Mouse (Mus musculus) liver, embryonic 16.5 days (tissue): ENCODE data around the gene Eya3. TPM values are rescaled to one million over a fixed set of nuclear protein-coding genes. Genes with fewer than 3 reads are reported as not detected.
"Not testable (repeated sequence)": the region's sequence is repeated elsewhere in the genome, so short reads cannot be mapped to it uniquely, and the experiment has no call there.

Experiments used
- ATAC-seq: fragments of 200-750 bp; cut with Nextera tagmentation; 2 replicates; pipeline ENCODE4 v1.8.0; 2017; ENCODE audit warnings: low read depth, mild to moderate bottlenecking, moderate number of reproducible peaks, moderate library complexity
- H3K27ac ChIP-seq: fragments of 300-500 bp; sonication (generic); 2 replicates; pipeline ENCODE4 v1.5.1; 2014; ENCODE audit warnings: mild to moderate bottlenecking, low read length
- H3K27me3 ChIP-seq: fragments of 300-500 bp; sonication (generic); 2 replicates; pipeline ENCODE4 v1.6.1; 2014; ENCODE audit warnings: low read depth, low read length, mixed read lengths; ENCODE audit not compliant: control insufficient read depth, insufficient read depth
- H3K36me3 ChIP-seq: fragments of 300-500 bp; sonication (generic); 2 replicates; pipeline ENCODE4 v1.6.1; 2014; ENCODE audit warnings: mild to moderate bottlenecking; ENCODE audit not compliant: control insufficient read depth, insufficient read depth
- H3K4me1 ChIP-seq: fragments of 300-500 bp; sonication (generic); 2 replicates; pipeline ENCODE4 v1.6.1; 2014; ENCODE audit warnings: low read depth, low read length, mixed read lengths; ENCODE audit not compliant: control insufficient read depth
- H3K4me2 ChIP-seq: fragments of 300-500 bp; sonication (generic); 2 replicates; pipeline ENCODE4 v1.6.1; 2014; ENCODE audit warnings: low read depth, low read length, mixed read lengths
- H3K4me3 ChIP-seq: fragments of 300-500 bp; sonication (generic); 2 replicates; pipeline ENCODE4 v1.5.1; 2014; ENCODE audit warnings: low read depth, mild to moderate bottlenecking, low read length
- H3K9ac ChIP-seq: fragments of 300-500 bp; sonication (generic); 2 replicates; pipeline ENCODE4 v1.6.1; 2014; ENCODE audit warnings: low read depth, low read length
- H3K9me3 ChIP-seq: fragments of 300-500 bp; sonication (generic); replicated peaks from 2 replicates; pipeline ENCODE4 v1.6.1; 2016; ENCODE audit warnings: low read length; ENCODE audit not compliant: control insufficient read depth
- WGBS: fragments of 180-500 bp; shearing (Covaris S2); extraction: QIAGEN DNeasy Blood & Tissue Kit; methylation state at CpG from one replicate; pipeline ENCODE4 v1.1.7; 2014; ENCODE audit not compliant: insufficient replicate concordance; 5-methylcytosine and 5-hydroxymethylcytosine counted together
- polyA plus RNA-seq: library from polyadenylated mRNA; unstranded; fragments of >200 nt; fragmentation: Nextera tagmentation; extraction: Ambion mirVana; gene quantifications from 2 replicates; pipeline ENCODE4 v1.2.1, GENCODE M21; 2015

Gene Eya3
- polyA plus RNA-seq, 1 experiment from 2014 or later, result 14.5 TPM

DNA sequence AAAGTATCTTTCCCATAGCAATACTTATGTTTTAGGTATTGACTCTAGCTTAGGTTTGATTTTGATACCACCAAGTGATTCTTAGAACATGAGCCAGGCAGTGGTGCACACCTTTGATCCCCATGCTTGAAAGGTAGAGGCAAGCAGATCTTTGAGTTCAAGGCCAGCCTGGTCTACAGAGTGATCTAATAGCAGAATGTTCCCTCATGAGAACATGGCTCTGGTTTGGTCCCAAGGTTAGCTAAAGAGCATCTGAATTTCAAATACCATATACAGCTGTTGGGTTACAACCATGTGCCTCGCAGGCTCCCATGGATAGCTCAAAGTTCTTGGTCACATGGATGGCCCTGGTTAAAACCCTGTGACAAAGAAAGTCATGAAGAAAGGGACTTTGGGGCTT, 79.5 kb downstream of the Eya3 start:
- peaks cover 14% of the 10 kb centered on the region for H3K36me3 ChIP-seq
- 86% methylated on average over 1 of the region's 1 CpGs for WGBS
- ATAC-seq, result no peak

GRCm38 (mm10) chr4:132728233-132728632, 89.4 kb downstream of the Eya3 start:
- Histone ChIP-seq H3K9me3 (no peaks in the 10 kb centered on the region), H3K36me3 (no peaks in the 10 kb centered on the region), H3K27me3 (no peaks in the 10 kb centered on the region), H3K4me1 (peaks cover 14% of the 10 kb centered on the region), H3K4me3 (no peak overlapping the region), H3K9ac (no peak overlapping the region), H3K27ac (no peak overlapping the region), H3K4me2 (no peak overlapping the region)
- no peak for ATAC-seq
- WGBS, result 43% methylated on average over 8 of the region's 8 CpGs

More for the DNA sequence above, 79.5 kb downstream of the Eya3 start:
- no peaks in the 10 kb centered on the region for H3K9me3 ChIP-seq
- no peak overlapping the region for H3K4me3 ChIP-seq
- H3K4me2 ChIP-seq, result no peak overlapping the region
- H3K9ac ChIP-seq, result no peak overlapping the region
- H3K27me3 ChIP-seq, result no peaks in the 10 kb centered on the region
- H3K27ac ChIP-seq, result no peak overlapping the region
- H3K4me1 ChIP-seq, result no peaks in the 10 kb centered on the region

DNA sequence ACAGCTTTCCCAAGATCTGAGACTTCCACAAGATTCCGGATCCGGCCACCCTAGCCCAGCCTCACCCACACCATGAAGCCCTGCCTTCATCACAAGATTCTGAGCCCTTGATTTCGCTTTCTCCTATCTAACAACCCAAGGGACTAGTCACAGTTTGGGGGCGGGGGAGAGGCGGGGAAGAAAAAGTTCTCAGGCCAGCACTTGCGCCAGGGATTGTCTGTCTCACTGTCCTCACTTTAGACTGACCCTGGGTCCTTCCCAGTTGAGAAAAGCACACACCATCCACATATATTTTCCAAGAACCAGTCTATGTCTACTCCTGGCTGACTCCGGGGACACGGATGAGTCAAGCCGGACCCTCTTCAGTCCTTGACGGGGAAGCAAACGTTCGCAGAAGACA, 92.8 kb downstream of the Eya3 start:
- 31% methylated on average over 12 of the region's 12 CpGs for WGBS
- no peak for ATAC-seq
- H3K9me3 ChIP-seq, result no peaks in the 10 kb centered on the region

GRCm38 (mm10) chr4:132732148-132732684, 93.4 kb downstream of the Eya3 start, which contains the start of gene Xkr8:
Xkr8 (minus strand) TSS chr4:132732546.
- no peaks in the 10 kb centered on the region for H3K27me3 ChIP-seq
- H3K4me1 ChIP-seq, result peaks cover 23% of the 10 kb centered on the region
- H3K9ac ChIP-seq, result peak within 1 kb of the TSS; percentile 51
- peak within 1 kb of the TSS; percentile 66 for H3K4me3 ChIP-seq
- H3K4me2 ChIP-seq, result peak within 1 kb of the TSS; percentile 88
- H3K9me3 ChIP-seq, result no peaks in the 10 kb centered on the region
- ATAC-seq, result peak; percentile 91
- H3K27ac ChIP-seq, result no peak within 1 kb of the TSS
- WGBS, result 1% methylated on average over 34 of the region's 34 CpGs
- no peaks in the 10 kb centered on the region for H3K36me3 ChIP-seq

More for the DNA sequence above, 92.8 kb downstream of the Eya3 start:
- H3K27ac ChIP-seq, result no peak overlapping the region
- H3K36me3 ChIP-seq, result no peaks in the 10 kb centered on the region
- peak overlapping the region; percentile 66 for H3K4me3 ChIP-seq
- no peaks in the 10 kb centered on the region for H3K27me3 ChIP-seq
- H3K4me1 ChIP-seq, result peaks cover 23% of the 10 kb centered on the region
- H3K9ac ChIP-seq, result peak overlapping the region; percentile 51
- H3K4me2 ChIP-seq, result peak overlapping the region; percentile 88

GRCm38 (mm10) chr4:132733071-132733770, 94.4 kb downstream of the Eya3 start:
- WGBS, result 79% methylated on average over 25 of the region's 25 CpGs
- Histone ChIP-seq H3K4me1 (peaks cover 23% of the 10 kb centered on the region), H3K4me3 (no peak overlapping the region), H3K36me3 (no peaks in the 10 kb centered on the region), H3K27me3 (no peaks in the 10 kb centered on the region), H3K4me2 (no peak overlapping the region), H3K9ac (no peak overlapping the region), H3K9me3 (no peaks in the 10 kb centered on the region), H3K27ac (no peak overlapping the region)
- no peak for ATAC-seq

DNA sequence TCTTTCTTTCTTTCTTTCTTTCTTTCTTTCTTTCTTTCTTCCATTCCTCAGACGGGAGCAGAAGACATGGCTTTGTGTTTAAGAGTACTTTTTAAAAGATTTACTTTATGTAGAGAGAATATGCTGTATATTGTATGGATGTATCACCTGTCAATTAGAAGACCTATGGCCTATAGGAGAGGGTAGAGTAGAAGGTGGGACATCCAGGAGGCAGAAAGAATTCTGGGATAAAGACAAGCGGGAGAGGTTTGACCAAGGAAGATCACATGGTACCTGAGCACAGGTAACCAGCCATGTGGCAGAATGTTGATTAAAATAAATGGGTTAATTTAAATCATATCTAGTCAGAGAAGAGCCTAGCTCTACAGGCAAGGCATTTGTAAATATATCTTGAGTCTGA, 96.0 kb downstream of the Eya3 start:
- Histone ChIP-seq H3K27me3 (no peaks in the 10 kb centered on the region), H3K9me3 (no peaks in the 10 kb centered on the region), H3K27ac (no peak overlapping the region), H3K36me3 (no peaks in the 10 kb centered on the region), H3K9ac (no peak overlapping the region), H3K4me3 (no peak overlapping the region), H3K4me1 (peaks cover 23% of the 10 kb centered on the region), H3K4me2 (no peak overlapping the region)
- ATAC-seq, result no peak
- WGBS, result 67% methylated on average over 2 of the region's 2 CpGs

DNA sequence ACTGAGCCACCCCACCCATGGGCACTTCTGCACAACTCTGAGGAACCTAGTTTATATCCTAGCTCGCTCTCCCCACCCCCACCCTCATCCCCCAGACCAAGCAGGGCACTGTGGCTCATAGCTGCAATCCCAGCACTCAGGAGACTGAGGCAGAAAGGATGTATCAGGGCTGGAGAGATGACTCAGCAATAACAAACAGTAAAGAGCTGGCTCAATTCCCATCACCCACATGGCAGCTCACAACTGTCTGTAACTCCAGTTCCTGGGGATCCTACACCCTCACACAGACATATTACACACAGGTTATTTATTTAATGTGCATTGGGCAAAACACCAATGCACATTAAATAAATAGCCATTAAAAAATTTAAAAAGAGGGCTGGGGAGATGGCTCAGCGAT, 96.6 kb downstream of the Eya3 start:
- no peak for ATAC-seq
- H3K27ac ChIP-seq, result no peak overlapping the region
- H3K4me3 ChIP-seq, result no peak overlapping the region
- no peaks in the 10 kb centered on the region for H3K27me3 ChIP-seq
- H3K9me3 ChIP-seq, result no peaks in the 10 kb centered on the region
- no peak overlapping the region for H3K9ac ChIP-seq
- no peaks in the 10 kb centered on the region for H3K36me3 ChIP-seq
- 57% methylated on average over 2 of the region's 2 CpGs for WGBS
- H3K4me2 ChIP-seq, result no peak overlapping the region
- H3K4me1 ChIP-seq, result peaks cover 23% of the 10 kb centered on the region

GRCm38 (mm10) chr4:132735894-132736293, 97.1 kb downstream of the Eya3 start:
- ATAC-seq, result peak; percentile 52
- peaks cover 23% of the 10 kb centered on the region for H3K4me1 ChIP-seq
- H3K27me3 ChIP-seq, result no peaks in the 10 kb centered on the region
- H3K27ac ChIP-seq, result no peak overlapping the region
- no peak overlapping the region for H3K9ac ChIP-seq
- 48% methylated on average over 3 of the region's 3 CpGs for WGBS
- no peak overlapping the region for H3K4me3 ChIP-seq
- H3K4me2 ChIP-seq, result no peak overlapping the region
- H3K36me3 ChIP-seq, result no peaks in the 10 kb centered on the region
- no peaks in the 10 kb centered on the region for H3K9me3 ChIP-seq

GRCm38 (mm10) chr4:132737154-132737553, 98.4 kb downstream of the Eya3 start:
- H3K9me3 ChIP-seq, H3K27ac ChIP-seq, ATAC-seq, H3K4me3 ChIP-seq, H3K9ac ChIP-seq, H3K36me3 ChIP-seq, H3K4me2 ChIP-seq, H3K27me3 ChIP-seq: not testable (repeated sequence)
- 77% methylated on average over 9 of the region's 9 CpGs for WGBS
- peaks cover 16% of the 10 kb centered on the region for H3K4me1 ChIP-seq
